8 mouse cellular contexts compared by ENCODE assay signal in the genomic region with DNA sequence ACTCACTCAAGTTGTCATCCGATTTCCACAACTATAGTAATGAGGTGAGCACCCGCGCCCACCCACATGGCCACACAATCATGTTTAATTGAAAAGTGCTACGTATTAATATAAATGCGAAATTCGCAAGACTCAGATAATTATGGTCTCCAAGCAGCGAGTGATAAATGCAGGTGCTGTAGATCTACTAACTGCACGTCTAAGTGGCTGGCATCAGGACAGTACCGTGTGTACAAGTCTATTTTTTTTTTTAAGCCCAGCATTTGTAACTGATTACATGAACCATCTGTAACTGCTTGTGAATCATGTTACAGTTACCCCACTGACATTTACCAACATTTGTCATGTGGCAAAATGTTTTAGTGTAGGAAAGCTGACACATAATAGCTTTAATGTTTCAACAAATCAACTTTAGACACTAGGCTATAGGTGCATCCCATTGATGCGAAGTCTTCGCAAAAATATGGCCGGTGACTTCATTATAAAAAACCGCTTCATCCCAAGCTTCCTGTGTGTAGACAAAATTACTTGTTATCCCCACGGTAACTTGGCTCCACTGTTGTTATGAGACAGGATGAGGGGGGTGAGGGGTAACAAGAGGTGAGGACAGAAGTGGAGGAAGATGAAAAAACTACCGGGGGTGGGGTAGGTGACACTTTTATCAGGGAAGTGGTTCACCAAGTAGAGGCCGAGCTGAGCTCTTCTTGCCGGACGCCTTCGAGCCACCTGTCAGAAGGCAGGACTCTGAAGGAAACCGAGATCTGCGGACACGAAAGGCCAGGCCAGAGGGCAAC. TPM values are rescaled to one million over a fixed set of nuclear protein-coding genes. Genes with fewer than 3 reads are reported as not detected.
A peak's percentile ranks its signal among the peaks of the same experiment; 100 is the strongest.
DNase-seq lines count a peak whose midpoint lies in the region; ATAC-seq and TF ChIP-seq lines count a peak whose summit lies in the region.

No protein-coding gene starts in this region.

- ATAC-seq in neutrophil, adult 5-6 weeks (ENCODE audit: extremely low read depth, insufficient number of reproducible peaks, low FRiP score, poor library complexity, severe bottlenecking), result peak; percentile 1; the same call in 1 of the 2 replicates
- ATAC-seq in granulocyte monocyte progenitor cell, adult 5-6 weeks (replicated peaks; ENCODE audit: poor library complexity, severe bottlenecking), result no peak

- H3K27ac ChIP-seq in cerebellum, adult 2 months (ENCODE audit: insufficient read depth, low read length), result peak overlapping the region; percentile 87
- peak overlapping the region; percentile 94 for H3K27ac ChIP-seq in testis, adult 2 months (ENCODE audit: control insufficient read depth, insufficient read depth, low read depth, low read length)

- TF ChIP-seq POLR2A in cerebellum, adult 2 months (IDR thresholded peaks at IDR 0.05; ENCODE audit: borderline replicate concordance, insufficient read depth, low read length), result no peak; the same call in 1 of the 2 replicates
- TF ChIP-seq POLR2A in testis, adult 2 months (IDR thresholded peaks at IDR 0.05; ENCODE audit: control insufficient read depth, low read depth, low read length), result no peak

- WGBS in cerebellum, adult 2 months, result 33% methylated on average over 22 of the region's 22 CpGs

- peaks cover 3% of the 10 kb centered on the region; the same call in 1 of the 2 replicates for H3K4me1 ChIP-seq in cerebellum, adult 2 months (ENCODE audit: control insufficient read depth, insufficient read depth, low read length)
- peaks cover 7% of the 10 kb centered on the region for H3K4me1 ChIP-seq in testis, adult 2 months (ENCODE audit: control insufficient read depth, insufficient read depth, low read length)

- TF ChIP-seq CTCF in cerebellum, adult 2 months (IDR thresholded peaks at IDR 0.05; ENCODE audit: borderline replicate concordance, insufficient read depth, low read depth, low read length), result no peak
- no peak for TF ChIP-seq CTCF in testis, adult 2 months (IDR thresholded peaks at IDR 0.05; ENCODE audit: control insufficient read depth, insufficient read depth, insufficient replicate concordance, low read depth, low read length)

- peak overlapping the region; percentile 70 for H3K4me3 ChIP-seq in cerebellum, adult 2 months (replicated peaks; ENCODE audit: insufficient read depth, low read depth, low read length)
- peak overlapping the region; percentile 94 for H3K4me3 ChIP-seq in testis, adult 2 months (ENCODE audit: control insufficient read depth, low read depth, low read length)

- DNase-seq in cerebellum, adult 2 months, result no peak
- DNase-seq in cerebellum, postnatal 36 days, result no peak
- no peak for DNase-seq in testis, postnatal 14 days (ENCODE audit: low spot score)
- peak; percentile 33 for DNase-seq in layer of hippocampus, adult 9-11 months
- DNase-seq in left cerebral cortex, adult 18-20 months (ENCODE audit: low spot score in 2 of 2), result no peak

- H3K27me3 ChIP-seq in cerebellum, adult 2 months (ENCODE audit: control insufficient read depth, insufficient read depth, low read length), result no peaks in the 10 kb centered on the region
- no peaks in the 10 kb centered on the region for H3K27me3 ChIP-seq in testis, adult 2 months (ENCODE audit: control insufficient read depth, insufficient read depth, low read length)

- no peaks in the 10 kb centered on the region for H3K36me3 ChIP-seq in testis, adult 2 months (ENCODE audit: control insufficient read depth, insufficient read depth, low read length)

RNA-seq across cellular contexts. Expression of a gene that starts 0.8 kb away (rescaled TPM):
- polyA plus RNA-seq in cerebellum, adult 2 months (2012; rRNA removed), result 409 and 430 TPM in 2 replicates
- polyA plus RNA-seq in testis, adult 2 months (2012; rRNA removed), result 782 and 970 TPM in 2 replicates
- total RNA-seq in neutrophil, adult 5-6 weeks (2017), result 202 and 241 TPM in 2 replicates
- 100 to 1,000 TPM; 196 to 220 TPM for total RNA-seq in left cerebral cortex, adult 18-20 months (2021)
- 1,151 and 1,351 TPM in 2 replicates for total RNA-seq in granulocyte monocyte progenitor cell, adult 5-6 weeks (2014; fragmentation: Nextera tagmentation)
- 1,517 and 1,875 TPM in 2 replicates for total RNA-seq in granulocyte monocyte progenitor cell, adult 5-6 weeks (2017)

RNA-seq across cellular contexts. Expression of a gene that starts 3.9 kb away (rescaled TPM):
- polyA plus RNA-seq in cerebellum, adult 2 months (2012; rRNA removed), result 25.6 and 27.4 TPM in 2 replicates
- 65.5 and 76.7 TPM in 2 replicates for polyA plus RNA-seq in testis, adult 2 months (2012; rRNA removed)
- 12.8 and 13.4 TPM in 2 replicates for total RNA-seq in neutrophil, adult 5-6 weeks (2017)
- 10 to 100 TPM; 46.0 to 46.1 TPM for total RNA-seq in left cerebral cortex, adult 18-20 months (2021)
- 6.2 and 7.4 TPM in 2 replicates for total RNA-seq in granulocyte monocyte progenitor cell, adult 5-6 weeks (2014; fragmentation: Nextera tagmentation)
- 4.8 and 7.1 TPM in 2 replicates for total RNA-seq in granulocyte monocyte progenitor cell, adult 5-6 weeks (2017)

RNA-seq across cellular contexts. Expression of a gene that starts 54.8 kb away (rescaled TPM):
- polyA plus RNA-seq in cerebellum, adult 2 months (2012; rRNA removed), result 92.8 and 95.0 TPM in 2 replicates
- polyA plus RNA-seq in testis, adult 2 months (2012; rRNA removed), result 12.9 and 15.0 TPM in 2 replicates
- 89.6 and 100 TPM in 2 replicates for total RNA-seq in neutrophil, adult 5-6 weeks (2017)
- 10 to 100 TPM; 74.2 to 75.0 TPM for total RNA-seq in left cerebral cortex, adult 18-20 months (2021)
- total RNA-seq in granulocyte monocyte progenitor cell, adult 5-6 weeks (2014; fragmentation: Nextera tagmentation), result 62.4 and 76.7 TPM in 2 replicates
- total RNA-seq in granulocyte monocyte progenitor cell, adult 5-6 weeks (2017), result 69.4 and 87.9 TPM in 2 replicates
